Mouse (Mus musculus) 3134 (cell line): ENCODE results near the gene Phactr1.

Experiments
- DNase-seq: peaks from one replicate; pipeline ENCODE4 v3.0.0-alpha.2; 2011; ENCODE audit warnings: low spot score; ENCODE audit not compliant: insufficient read length; ENCODE audit errors: extremely low read depth

The Phactr1 gene

DNA sequence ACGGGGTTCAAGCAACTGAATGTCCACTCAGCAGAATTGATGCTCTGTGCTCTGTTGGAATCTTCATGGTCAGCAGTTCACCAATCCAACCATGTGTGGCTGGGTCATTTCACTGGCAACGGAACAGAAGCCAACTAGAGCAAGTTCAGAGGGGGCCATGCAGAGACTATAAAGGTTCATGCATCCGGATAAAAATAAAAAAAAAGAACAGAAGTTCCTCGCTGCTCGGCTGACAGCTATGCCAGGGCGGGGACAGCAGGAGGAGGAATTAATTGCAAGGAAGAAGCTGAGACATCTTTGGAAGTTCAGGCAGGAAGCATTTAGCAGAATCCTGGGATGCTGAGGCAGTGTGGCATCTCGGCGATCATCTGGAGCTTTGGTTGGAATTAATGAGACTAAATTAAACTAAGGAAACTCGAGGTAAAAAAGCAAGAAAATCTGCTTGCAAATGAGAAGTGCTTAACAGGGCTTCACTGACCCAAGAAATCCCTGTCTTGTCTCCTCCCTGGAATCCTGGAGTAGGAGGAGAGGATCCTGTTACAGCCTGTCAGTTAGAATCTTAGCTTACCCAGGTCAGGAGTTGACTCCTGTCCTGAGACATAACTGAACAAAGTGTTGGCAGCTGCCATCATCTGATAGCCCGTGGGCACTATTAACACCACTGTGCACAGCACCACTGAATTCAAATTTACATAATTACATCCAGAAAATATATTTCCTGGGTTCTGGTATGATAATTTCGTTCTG is 77.4 kb downstream of the Phactr1 start:
- no peak for DNase-seq

DNA sequence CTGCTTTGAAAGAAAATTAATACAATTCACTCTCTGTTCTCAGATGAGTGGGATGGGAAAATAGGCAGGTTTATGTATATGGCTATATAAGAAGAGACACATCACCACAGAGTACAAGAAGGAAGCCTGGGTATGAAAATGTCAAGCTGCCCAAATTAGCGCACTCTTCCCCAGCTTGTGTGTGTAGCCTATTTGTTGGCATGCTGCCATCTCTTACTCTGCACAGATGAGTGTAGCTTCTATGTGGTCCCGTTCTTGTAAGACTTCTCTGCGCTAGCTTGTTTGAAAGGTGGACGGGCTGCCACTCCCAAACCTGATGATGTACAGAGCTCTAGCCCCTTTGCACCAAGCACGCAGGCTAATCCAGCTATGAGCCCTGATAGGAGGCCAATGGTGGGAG is 78.7 kb downstream of the Phactr1 start:
- no peak for DNase-seq

DNA sequence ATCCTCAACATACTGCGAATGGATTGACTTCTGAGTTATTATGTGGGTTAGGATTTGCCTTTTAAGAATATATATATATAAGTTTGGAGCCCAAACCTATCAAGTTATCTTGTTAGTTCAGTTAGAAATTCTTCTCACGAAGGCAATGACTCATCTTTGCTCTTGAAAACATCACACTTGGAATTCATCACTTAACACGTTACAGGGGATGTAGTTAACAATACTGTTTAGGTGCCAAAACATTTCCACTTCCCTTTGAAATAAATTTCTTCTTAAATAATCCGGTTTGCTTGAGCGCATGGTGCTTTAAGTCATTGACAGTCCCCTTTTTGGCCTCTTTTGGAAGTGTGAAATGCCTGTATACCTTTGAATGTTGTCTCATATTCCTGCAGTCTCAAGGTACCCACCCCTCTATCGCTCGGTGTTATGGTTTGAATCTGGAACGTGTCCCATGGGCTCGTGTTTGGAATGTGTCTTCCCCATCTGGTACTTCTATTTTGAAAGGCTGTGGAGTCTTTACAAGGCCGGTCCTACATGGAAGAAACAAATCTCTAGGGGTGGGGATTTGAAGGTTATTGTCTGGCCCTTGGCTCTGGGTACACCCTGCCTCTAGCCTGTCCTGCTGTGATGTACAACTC is 80.6 kb downstream of the Phactr1 start:
- DNase-seq = no peak

DNA sequence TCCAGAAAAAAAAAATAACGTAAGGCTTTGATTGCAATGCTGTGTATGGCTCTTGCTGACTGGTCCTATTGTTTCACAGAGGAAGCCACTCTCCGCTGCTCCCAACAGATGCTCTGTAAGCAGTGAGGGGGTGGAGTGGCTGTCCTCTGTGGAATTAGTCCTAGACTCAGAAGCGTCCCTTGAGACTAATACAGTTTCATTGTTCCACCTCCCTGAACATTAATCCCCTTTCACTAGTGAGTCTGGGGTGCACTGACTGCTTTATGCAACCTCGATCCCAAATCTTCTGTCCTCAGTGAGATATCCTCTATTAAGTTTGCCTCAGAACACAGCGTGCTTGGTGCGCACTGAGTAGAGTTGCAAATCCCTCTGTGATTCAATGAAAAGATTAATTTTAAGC is 91.9 kb downstream of the Phactr1 start:
- DNase-seq = no peak

DNA sequence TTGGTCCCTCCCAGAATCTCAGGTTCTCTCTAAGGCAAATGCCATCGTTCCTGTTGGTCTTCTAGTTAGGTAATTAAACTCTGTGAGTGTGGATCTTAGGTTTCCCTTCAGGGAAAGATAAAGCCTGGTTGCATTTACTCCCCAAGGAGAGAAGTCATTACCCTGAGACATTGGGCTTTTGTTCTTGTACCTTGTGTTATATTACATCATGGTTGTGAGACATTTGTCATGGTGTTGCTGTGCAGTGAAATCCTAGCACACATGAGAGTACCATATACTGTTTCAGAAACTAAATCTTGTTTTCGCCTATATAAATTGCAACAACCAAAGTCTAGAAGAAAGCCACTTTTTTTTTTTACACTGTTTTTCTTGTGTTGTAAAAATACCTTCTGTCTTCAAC is 93.6 kb downstream of the Phactr1 start:
- no peak for DNase-seq

DNA sequence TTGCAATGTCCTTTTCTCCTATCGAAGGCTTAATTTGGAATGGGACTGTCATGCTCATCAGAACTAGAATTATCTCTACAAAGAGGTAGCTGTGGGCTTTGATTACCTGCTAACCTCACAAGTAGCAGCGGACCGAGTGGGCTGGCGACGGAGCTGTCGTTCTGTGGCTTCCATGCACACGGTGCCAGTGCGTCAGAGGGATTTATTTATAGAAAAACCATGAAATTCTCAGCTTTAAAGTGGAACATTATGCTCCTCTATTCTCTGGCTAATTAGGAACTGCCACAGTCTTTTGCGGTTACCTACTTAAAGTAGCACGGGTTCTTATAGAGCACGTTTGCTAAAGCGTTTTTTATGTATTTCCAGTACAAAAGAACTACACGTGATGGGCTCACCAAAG is 101.7 kb downstream of the Phactr1 start:
- DNase-seq = no peak

DNA sequence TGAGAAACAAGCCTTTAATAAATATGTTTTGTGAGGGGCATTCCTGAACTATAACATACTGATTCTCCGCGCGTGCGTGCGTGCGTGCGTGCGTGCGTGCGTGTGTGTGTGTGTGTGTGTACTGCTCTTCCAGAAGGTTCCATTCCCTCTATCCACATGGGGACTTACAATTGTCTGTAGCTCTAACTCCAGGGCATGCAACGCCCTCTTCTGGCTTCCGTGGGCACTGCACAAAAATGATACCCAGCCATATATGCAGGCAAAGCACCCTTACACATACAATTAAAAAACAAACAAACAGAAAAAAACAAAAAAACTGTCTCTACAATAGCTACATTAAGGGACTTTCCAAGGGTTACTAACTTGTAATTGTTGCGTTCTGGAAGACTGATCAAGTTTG is 108.8 kb downstream of the Phactr1 start:
- no peak for DNase-seq

DNA sequence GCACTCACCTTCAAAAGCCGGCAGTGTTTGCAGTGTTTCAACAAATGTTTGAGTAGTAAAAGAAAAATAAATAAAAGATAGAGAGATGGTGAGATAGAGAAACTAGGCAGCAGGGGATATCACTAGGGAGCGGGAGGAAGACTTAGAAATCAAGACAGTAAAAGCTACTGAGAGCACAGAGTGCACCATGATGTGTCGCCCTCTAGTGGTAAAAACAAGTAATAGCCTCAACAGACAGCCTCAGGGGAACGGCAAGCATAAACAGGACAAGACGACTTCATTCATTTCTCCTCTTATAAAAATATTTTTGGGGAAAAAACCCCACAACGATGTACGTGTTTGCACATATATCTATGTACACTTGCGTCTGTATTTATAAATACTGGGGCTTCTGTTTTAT is 111.9 kb downstream of the Phactr1 start:
- no peak for DNase-seq

DNA sequence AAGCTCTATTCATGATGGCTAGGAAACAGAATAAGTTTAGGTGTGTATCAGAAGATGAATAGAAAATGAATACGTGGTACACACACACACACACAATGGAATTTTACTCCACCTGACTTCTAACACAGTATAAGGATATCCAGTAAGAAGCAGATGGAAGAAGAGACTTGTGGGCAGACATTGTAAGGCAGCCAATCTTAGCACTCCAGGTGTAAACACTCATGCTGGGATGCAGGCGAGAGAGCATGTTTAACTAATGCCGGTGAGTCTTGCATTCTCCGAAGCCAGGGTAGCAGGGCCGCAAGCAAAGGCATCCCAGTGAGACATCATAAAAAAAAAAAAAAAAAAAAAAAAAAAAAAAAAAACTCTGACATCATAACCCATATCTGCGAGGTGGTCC is 120.1 kb downstream of the Phactr1 start:
- no peak for DNase-seq

DNA sequence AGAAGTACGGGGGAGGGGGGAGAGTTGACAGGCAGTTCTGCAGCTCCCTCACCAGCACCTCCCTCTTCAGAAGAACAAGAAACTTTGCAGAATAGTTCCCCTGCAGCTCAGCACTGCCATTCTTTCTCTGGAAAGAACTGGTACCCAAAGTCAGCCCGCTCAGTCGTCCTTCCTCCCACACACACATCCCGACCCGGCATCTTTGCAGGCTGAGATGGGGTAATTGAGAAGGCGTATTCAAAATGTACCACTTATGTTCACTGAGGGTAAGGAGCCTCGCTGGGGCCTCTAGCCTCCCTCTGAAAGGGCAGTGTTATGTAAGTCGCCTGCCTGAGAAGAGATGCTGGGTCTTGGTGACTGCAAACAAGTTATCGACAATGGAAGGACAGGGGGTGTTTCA is 123.9 kb downstream of the Phactr1 start:
- DNase-seq = no peak

DNA sequence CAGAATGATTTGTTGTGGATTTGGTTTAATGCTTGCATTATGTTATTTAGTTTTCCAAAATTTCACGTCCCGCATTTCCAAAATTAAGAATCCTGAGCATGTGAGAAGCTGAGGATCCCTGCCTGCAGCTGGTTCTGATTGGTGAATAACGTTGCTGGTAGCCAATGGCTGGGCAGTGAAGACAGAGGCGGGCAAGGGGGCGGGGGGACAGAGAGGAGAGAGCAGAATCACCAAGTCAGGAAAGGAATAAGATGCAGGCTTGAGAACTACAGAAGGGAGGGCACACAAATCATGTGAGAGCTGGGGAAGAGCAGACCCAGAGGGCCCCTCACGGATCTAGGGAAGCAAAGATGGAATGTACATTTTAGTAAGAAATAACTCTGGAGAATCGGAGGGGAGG is 132.3 kb downstream of the Phactr1 start:
- DNase-seq = no peak

DNA sequence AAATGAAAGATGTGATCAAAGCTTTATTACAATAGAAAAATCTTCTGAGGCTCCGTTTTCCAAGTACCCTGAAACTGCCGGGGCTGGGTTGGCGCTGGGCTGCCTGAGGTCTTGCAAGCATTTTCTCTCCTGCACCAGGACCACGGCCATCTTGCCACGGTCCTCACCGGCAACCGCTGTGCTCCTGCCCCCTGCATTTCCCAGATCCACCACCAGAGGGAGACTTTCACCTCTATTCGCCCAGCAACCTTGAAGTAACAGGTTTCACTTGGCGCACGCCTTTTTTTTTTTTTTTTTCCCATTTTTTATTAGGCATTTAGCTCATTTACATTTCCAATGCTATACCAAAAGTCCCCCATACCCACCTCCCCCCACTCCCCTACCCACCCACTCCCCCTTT is 138.0 kb downstream of the Phactr1 start:
- DNase-seq = peak; percentile 34

DNA sequence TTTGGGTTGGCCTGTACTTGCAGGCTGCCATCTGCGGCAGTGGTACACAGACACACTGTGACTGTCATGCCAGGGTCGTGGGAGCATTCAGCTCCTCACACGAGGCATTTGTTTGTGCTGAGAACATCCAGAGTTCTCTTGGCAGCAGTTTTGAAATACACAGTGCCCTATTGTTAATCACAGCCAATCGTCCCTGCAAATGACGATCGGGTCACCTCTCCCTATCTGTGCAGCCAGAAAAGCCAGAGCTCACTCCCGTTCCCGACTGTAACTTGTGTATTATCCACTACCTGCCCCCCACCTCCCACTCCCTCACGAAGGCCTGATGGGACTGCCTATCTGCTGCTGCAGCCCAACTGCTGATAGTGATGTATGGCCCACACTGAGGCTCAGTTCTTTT is 140.1 kb downstream of the Phactr1 start:
- DNase-seq = no peak

DNA sequence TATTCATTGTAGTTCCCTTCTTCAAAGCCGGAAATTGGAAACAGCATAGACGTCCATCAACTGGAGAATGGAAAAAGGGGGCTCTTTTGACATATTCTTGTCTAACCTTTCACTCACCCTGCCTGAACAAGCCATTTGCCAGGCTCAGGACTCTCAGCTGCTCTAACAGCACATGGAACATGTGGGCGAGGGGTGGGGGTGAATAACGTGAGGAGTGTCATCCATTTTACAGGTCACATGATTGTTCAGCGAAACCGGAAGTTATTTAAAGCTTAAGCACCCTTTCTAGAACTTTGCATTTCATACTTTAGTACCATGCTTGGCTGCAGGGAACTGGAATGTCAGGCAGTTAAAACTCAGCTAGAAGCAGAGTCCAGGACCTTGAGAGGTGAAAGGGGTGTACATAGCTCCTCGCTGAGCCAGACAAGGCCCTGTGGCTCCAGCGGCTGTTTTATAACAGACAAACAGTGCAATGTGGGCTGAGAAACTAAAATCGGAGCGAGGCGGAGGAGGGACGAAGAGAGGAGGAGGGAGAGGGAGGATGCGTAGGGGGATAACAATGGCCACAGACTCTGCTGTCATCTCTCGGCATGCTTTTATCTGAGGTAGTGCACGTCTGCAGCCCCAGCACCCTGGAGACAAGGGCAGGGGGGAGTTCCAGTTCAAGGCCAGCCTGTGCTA is 141.1 kb downstream of the Phactr1 start:
- no peak for DNase-seq

DNA sequence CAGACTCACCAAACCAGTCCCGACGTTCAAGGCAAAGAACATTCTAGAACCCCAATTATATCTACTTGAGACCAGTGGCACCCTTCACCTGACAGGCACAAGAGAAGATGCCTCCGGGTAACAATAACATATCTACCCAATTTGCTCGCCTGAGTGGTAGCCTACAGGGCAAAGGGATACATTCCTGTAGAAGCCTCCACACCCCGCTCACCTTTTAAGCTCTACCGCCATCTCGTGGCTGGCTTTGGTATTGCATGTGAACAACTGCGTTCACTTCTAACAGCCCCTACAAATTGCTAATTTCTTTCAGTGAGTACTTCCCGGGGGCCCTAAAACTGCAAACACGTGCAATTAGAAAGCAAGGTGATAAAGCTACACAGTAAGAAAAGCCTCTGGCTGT is 142.1 kb downstream of the Phactr1 start:
- DNase-seq = no peak

DNA sequence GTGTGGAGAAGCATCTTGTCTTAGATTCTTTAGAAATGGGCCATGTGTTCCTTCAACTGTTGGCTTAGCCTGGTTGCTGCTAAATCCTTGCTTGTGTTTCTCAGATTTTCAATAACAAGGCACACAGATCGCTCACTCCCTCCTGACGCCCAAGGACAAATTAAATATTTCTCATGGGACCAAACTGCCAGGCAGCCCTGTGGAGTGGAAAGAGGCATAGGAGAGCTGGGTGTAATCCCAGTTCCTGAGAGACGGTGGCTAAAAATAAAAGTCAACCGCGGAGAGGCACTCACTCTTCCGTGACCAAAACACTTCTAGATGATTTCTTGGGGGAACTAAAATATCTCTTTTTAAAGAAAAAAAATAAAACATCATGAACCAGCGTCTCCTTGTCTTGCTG is 143.5 kb downstream of the Phactr1 start:
- DNase-seq = no peak

DNA sequence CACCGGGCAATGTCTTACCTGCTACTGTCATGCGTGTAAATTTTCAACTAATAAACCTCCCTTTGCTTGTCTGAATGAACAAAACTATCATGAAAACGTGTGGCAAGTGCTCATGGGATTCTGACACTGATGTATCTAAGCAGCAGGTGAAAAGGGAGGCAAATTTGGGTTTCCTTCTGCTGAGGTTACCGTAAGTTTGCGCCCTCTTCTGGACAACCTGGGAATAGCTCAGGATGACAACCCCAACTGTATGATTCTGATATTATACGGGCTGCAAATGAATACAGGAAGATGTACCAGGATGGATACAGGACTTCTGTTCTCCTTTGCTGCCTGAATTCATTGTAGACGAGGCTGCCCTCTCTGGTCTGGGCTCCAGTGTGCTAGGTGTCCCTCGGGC is 146.2 kb downstream of the Phactr1 start:
- DNase-seq = no peak

DNA sequence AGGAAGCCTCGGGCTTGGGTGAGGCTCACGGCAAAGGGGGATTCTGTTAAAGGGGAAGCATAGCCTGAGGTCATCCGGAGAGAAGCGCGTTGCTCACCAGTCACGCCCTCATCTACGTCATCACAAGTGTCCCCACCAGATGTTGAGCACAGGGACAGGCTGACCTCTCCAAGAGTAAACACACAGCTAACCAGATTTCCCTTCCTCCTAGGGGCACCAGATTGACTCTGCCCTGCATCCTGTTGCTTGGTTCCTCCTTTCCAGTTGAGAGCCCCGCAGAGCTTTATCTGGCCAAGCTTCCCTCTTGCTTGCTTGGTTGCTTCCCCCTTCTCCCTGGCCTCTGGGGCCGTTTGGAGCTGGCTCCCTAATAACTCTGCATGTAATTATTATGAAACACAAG is 148.6 kb downstream of the Phactr1 start:
- DNase-seq = no peak

DNA sequence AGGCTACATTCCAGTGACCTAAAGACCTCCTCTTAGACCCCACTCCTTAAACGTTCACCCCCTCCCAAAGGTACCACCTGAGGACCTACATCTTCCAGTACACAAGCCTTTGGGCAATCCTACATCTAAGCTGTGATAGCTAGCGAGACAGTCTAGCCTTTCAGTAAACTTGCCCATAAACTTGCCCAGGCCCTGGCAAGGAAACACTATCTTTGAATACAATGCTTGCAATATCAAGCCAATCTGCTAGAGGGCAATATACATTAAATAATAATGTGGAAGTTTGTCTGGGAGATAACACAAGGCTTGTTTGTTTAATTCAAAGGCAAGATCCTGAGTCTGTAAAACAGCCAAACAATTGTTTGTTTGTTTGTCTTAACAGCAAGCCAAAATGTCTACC is 155.0 kb downstream of the Phactr1 start:
- DNase-seq = no peak

DNA sequence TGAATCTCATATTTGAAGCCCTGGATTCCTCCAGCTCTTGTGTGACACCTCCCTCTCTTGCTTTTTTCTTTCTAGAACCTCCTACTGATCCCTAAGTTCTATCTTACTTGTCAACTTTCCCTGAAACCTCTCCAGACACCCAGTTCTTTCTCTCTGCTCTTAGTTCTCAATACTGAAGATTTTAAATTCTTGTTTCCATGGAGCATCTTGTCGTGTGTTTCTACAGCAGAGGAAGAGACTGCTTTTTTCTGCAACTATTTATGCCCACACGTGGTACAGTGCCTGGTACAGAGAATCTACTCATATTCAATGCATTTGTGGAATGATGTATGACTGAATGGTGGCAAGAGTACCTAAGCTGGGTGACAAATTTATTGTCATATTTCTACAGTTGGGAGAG is 158.9 kb downstream of the Phactr1 start:
- DNase-seq = no peak

DNA sequence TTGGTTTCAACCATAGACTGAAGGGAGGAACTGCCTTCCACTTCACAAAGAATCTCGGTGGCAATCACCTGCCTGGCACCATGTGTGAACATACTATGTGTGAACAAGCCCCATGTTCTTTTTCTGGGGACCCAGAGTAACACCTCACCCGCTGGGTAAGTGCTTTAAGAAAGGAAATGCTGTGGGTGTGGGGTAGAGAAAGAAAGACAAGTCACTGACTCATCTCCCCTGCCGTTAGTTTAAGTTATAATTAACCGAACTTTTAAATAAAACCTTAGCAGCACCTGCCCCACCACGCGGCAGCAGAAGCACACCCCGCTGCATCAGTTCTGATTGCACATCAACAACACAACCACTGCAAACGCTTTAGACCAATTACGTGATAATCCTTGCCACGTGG is 171.7 kb downstream of the Phactr1 start:
- DNase-seq = no peak

DNA sequence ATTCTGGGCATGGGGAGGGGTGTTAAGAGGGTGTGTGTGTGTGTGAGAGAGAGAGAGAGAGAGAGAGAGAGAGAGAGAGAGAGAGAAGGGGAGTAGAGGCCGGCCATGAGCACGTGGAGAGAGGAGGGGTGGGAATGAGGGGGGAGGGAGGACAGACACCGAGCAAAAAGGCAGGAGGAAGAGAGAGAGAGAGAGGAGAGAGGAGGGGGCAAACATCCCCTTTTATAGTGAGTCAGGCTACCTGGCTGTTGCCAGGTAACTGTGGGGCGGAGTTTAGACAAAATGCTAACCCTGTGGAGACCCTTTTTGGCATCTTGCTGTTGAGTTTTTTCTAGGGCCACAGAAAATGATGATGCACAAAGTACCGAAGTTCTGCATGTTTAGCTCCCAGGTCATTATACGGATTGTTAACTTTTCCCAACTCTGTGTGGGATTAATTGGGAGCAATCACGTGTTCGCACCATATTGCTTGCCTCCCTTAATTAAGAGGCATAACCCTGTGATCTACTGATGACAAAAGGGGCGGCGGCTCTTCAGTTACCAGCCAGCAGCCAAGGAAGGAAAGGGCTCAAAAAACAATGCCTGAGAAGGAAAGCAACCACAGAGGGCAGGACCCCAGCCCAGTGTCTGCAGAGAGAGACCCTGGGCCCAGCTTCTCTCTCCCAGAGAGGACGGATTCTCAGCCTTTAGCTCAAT is 173.6 kb downstream of the Phactr1 start:
- DNase-seq = no peak
